In genomic region chr8:126916611-126917010, GRCm38 (mm10) we compare ENCODE assay signal across 23 mouse cellular contexts. TPM values are rescaled to one million over a fixed set of nuclear protein-coding genes. Genes with fewer than 3 reads are reported as not detected.
A peak's percentile ranks its signal among the peaks of the same experiment; 100 is the strongest.
DNase-seq lines count a peak whose midpoint lies in the region; ATAC-seq and TF ChIP-seq lines count a peak whose summit lies in the region.
"Had no signal": no experiment of that assay in that cellular context is flagged by ENCODE, and none has a peak within 500 bp of the region (broad histone marks: within the 10 kb centered on the region; RNA-seq: fewer than 3 reads in every experiment).

No protein-coding gene starts in this region.

- TF ChIP-seq POLR2A in heart, adult 2 months (IDR thresholded peaks at IDR 0.05; ENCODE audit: insufficient read depth, low read depth, low read length), result no peak

- H3K79me2 ChIP-seq in heart, adult 2 months (replicated peaks; ENCODE audit: control insufficient read depth, insufficient read depth, low read length), result no peaks in the 10 kb centered on the region

- H3K9ac ChIP-seq in heart, adult 2 months (ENCODE audit: low read depth, low read length), result no peak overlapping the region
- H3K9ac ChIP-seq in heart, embryonic 11.5 days (ENCODE audit: low read depth, low read length), result no peak overlapping the region
- H3K9ac ChIP-seq in lung, embryonic 15.5 days, result no peak overlapping the region
- H3K9ac ChIP-seq: embryonic facial prominence, embryonic 12.5 days; embryonic facial prominence, embryonic 15.5 days; forebrain, postnatal 0 days; heart, embryonic 13.5 days; hindbrain, embryonic 13.5 days; intestine, embryonic 15.5 days had no signal

- TF ChIP-seq EP300 in heart, adult 2 months (IDR thresholded peaks at IDR 0.05; ENCODE audit: insufficient read depth, low read depth, low read length), result no peak

- 91% methylated on average over 4 of the region's 4 CpGs for WGBS in heart, adult 2 months
- WGBS in heart, embryonic 11.5 days (ENCODE audit: insufficient replicate concordance), result 68% methylated on average over 4 of the region's 4 CpGs
- WGBS in lung, embryonic 15.5 days, result 40% methylated on average over 4 of the region's 4 CpGs

- peak overlapping the region; percentile 86 for H3K27ac ChIP-seq in heart, adult 2 months
- H3K27ac ChIP-seq in heart, embryonic 11.5 days (ENCODE audit: low read depth, low read length), result no peak overlapping the region
- 0 out of 2 replicates have a peak overlapping the region, but pooled peaks have one; percentile 5 for H3K27ac ChIP-seq in lung, embryonic 15.5 days
- H3K27ac ChIP-seq: embryonic facial prominence, embryonic 12.5 days; hindbrain, embryonic 10.5 days; hindbrain, embryonic 13.5 days; intestine, embryonic 15.5 days had no signal

- H3K27me3 ChIP-seq in heart, adult 2 months (ENCODE audit: control insufficient read depth, insufficient read depth, low read length), result no peaks in the 10 kb centered on the region
- no peaks in the 10 kb centered on the region for H3K27me3 ChIP-seq in heart, embryonic 11.5 days (ENCODE audit: control insufficient read depth, insufficient read depth, low read length)
- H3K27me3 ChIP-seq in lung, embryonic 15.5 days, result no peaks in the 10 kb centered on the region
- H3K27me3 ChIP-seq in megakaryocyte, embryonic 14.5 days (replicated peaks), result peaks cover 16% of the 10 kb centered on the region
- H3K27me3 ChIP-seq: embryonic facial prominence, embryonic 15.5 days; heart, embryonic 13.5 days; hindbrain, embryonic 13.5 days; intestine, embryonic 15.5 days had no signal

- intact Hi-C loops in heart, adult 2 months (cut with DNase I), result loop anchor here (2.0 to 5.0 kb wide), 3 partner anchors 78 to 159 kb away; no protein-coding TSS in a partner anchor

- DNase-seq in heart, adult 2 months, result no peak
- DNase-seq in lung, postnatal 36 days, result no peak
- DNase-seq: adrenal gland, adult 2 months; adrenal gland, postnatal 14 days; cerebellum, adult 11 months; cerebellum, adult 2 months; cerebellum, adult 9-11 months; cerebellum, postnatal 25 days; forebrain, postnatal 0 days; gastrocnemius, postnatal 36 days had no signal

- no peak overlapping the region for H3K4me3 ChIP-seq in heart, adult 2 months
- H3K4me3 ChIP-seq in heart, embryonic 11.5 days (ENCODE audit: low read depth, low read length), result no peak overlapping the region
- H3K4me3 ChIP-seq in lung, embryonic 15.5 days, result no peak overlapping the region
- peak overlapping the region; percentile 16 for H3K4me3 ChIP-seq in megakaryocyte, embryonic 14.5 days (replicated peaks)
- H3K4me3 ChIP-seq: embryonic facial prominence, embryonic 12.5 days; embryonic facial prominence, embryonic 15.5 days; heart, embryonic 13.5 days; hindbrain, embryonic 10.5 days; hindbrain, embryonic 13.5 days; intestine, embryonic 15.5 days had no signal

- H3K36me3 ChIP-seq in heart, adult 2 months (ENCODE audit: control insufficient read depth, insufficient read depth, low read length), result peaks cover 3% of the 10 kb centered on the region; the same call in 1 of the 2 replicates
- H3K36me3 ChIP-seq in heart, embryonic 11.5 days (ENCODE audit: control insufficient read depth, insufficient read depth, low read length), result no peaks in the 10 kb centered on the region
- no peaks in the 10 kb centered on the region for H3K36me3 ChIP-seq in lung, embryonic 15.5 days
- peaks cover 3% of the 10 kb centered on the region for H3K36me3 ChIP-seq in megakaryocyte, embryonic 14.5 days (replicated peaks; ENCODE audit: low read length)
- H3K36me3 ChIP-seq: embryonic facial prominence, embryonic 12.5 days; embryonic facial prominence, embryonic 15.5 days; heart, embryonic 13.5 days; hindbrain, embryonic 10.5 days; hindbrain, embryonic 13.5 days; intestine, embryonic 15.5 days had no signal

- H3K4me2 ChIP-seq in heart, embryonic 11.5 days, result no peak overlapping the region
- H3K4me2 ChIP-seq in lung, embryonic 15.5 days, result no peak overlapping the region
- H3K4me2 ChIP-seq: embryonic facial prominence, embryonic 12.5 days; embryonic facial prominence, embryonic 15.5 days; heart, embryonic 13.5 days; hindbrain, embryonic 13.5 days; intestine, embryonic 15.5 days had no signal

- peaks cover 35% of the 10 kb centered on the region for H3K4me1 ChIP-seq in heart, adult 2 months (ENCODE audit: control insufficient read depth, insufficient read depth, low read length)
- peaks cover 28% of the 10 kb centered on the region for H3K4me1 ChIP-seq in heart, embryonic 11.5 days (ENCODE audit: control insufficient read depth, insufficient read depth, low read length)
- H3K4me1 ChIP-seq in lung, embryonic 15.5 days, result peaks cover 38% of the 10 kb centered on the region
- peaks cover 82% of the 10 kb centered on the region for H3K4me1 ChIP-seq in megakaryocyte, embryonic 14.5 days

- TF ChIP-seq CTCF in heart, adult 2 months (IDR thresholded peaks at IDR 0.05), result no peak

- ATAC-seq in heart, embryonic 11.5 days (replicated peaks; ENCODE audit: insufficient number of reproducible peaks, low FRiP score, low TSS enrichment), result no peak
- no peak for ATAC-seq in lung, embryonic 15.5 days (ENCODE audit: borderline replicate concordance, extremely low read depth, low FRiP score, low TSS enrichment)
- ATAC-seq in megakaryocyte, adult 5-6 weeks (ENCODE audit: poor library complexity, severe bottlenecking), result no peak
- ATAC-seq: CD4-positive, CD25-positive, alpha-beta regulatory T cell, adult 4 months; forebrain, embryonic 14.5 days; forebrain, postnatal 0 days; hindbrain, embryonic 16.5 days; intestine, embryonic 15.5 days had no signal

- no peaks in the 10 kb centered on the region for H3K9me3 ChIP-seq in heart, embryonic 11.5 days (replicated peaks; ENCODE audit: control insufficient read depth, low read length)
- H3K9me3 ChIP-seq in lung, embryonic 15.5 days, result no peaks in the 10 kb centered on the region
- H3K9me3 ChIP-seq in megakaryocyte, embryonic 14.5 days, result no peaks in the 10 kb centered on the region
- H3K9me3 ChIP-seq: embryonic facial prominence, embryonic 12.5 days; embryonic facial prominence, embryonic 15.5 days; heart, embryonic 13.5 days; hindbrain, embryonic 10.5 days; hindbrain, embryonic 13.5 days; intestine, embryonic 15.5 days had no signal

RNA-seq across cellular contexts. Expression of gene Tomm20, which starts 29.0 kb away (rescaled TPM):
- total RNA-seq in heart, adult 2 months (2021), result 10 to 100 TPM; 70.1 to 96.2 TPM
- polyA plus RNA-seq in heart, adult 2 months (2012; rRNA removed), result 67.8 and 195 TPM in 2 replicates
- polyA plus RNA-seq in heart, embryonic 11.5 days (2014; fragmentation: Nextera tagmentation; extraction: Ambion mirVana), result 237 and 242 TPM in 2 replicates
- polyA plus RNA-seq in lung, embryonic 15.5 days (2015; fragmentation: Nextera tagmentation; extraction: Ambion mirVana), result 208 TPM in 2 replicates
- 997 and 1,071 TPM in 2 replicates for polyA plus RNA-seq in megakaryocyte, embryonic 14.5 days (2012; ENCODE audit: insufficient read depth, low replicate concordance)
- total RNA-seq in megakaryocyte, adult 5-6 weeks (2015), result 47.7 and 70.1 TPM in 2 replicates
- total RNA-seq in megakaryocyte, adult 5-6 weeks (2017), result 69.9 and 71.9 TPM in 2 replicates

RNA-seq across cellular contexts. Expression of gene Rbm34, which starts 54.3 kb away (rescaled TPM):
- 1 to 10 TPM; 2.8 to 4.1 TPM for total RNA-seq in heart, adult 2 months (2021)
- 0.90 and 1.2 TPM in 2 replicates for polyA plus RNA-seq in heart, adult 2 months (2012; rRNA removed)
- polyA plus RNA-seq in heart, embryonic 11.5 days (2014; fragmentation: Nextera tagmentation; extraction: Ambion mirVana), result 15.6 and 16.0 TPM in 2 replicates
- polyA plus RNA-seq in lung, embryonic 15.5 days (2015; fragmentation: Nextera tagmentation; extraction: Ambion mirVana), result 22.7 and 23.2 TPM in 2 replicates
- 4.8 and 6.9 TPM in 2 replicates for polyA plus RNA-seq in megakaryocyte, embryonic 14.5 days (2012; ENCODE audit: insufficient read depth, low replicate concordance)
- total RNA-seq in megakaryocyte, adult 5-6 weeks (2015), result 22.9 and 32.9 TPM in 2 replicates
- total RNA-seq in megakaryocyte, adult 5-6 weeks (2017), result 28.2 and 35.2 TPM in 2 replicates
